Mouse (Mus musculus): ENCODE measurements around the gene Tom1l1. TPM values are rescaled to one million over a fixed set of nuclear protein-coding genes. Genes with fewer than 3 reads are reported as not detected.

Tom1l1 gene
- polyA plus RNA-seq, 1 experiment from 2014 or later = 18.8 TPM

DNA sequence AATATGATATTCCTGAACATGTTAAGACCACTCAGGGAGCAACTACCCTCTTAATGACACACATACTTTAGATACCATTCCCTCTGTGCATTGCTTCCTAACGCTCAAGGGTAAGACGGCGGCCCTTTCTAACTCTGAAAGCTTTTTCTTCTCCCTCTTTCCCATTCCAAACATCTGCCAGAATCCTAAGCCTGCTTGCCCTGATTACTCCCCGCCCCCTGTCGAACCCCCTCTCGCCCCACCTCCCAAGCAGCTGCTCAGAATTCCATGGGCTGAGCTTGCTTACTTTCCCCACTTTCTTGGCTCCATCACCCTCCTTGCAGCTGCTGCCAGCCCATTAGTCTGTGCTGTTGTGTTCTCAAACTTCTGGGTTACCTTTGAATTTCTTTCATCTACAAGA, 23.0 kb downstream of the Tom1l1 start:
- 10% methylated on average over 6 of the region's 6 CpGs for WGBS

DNA sequence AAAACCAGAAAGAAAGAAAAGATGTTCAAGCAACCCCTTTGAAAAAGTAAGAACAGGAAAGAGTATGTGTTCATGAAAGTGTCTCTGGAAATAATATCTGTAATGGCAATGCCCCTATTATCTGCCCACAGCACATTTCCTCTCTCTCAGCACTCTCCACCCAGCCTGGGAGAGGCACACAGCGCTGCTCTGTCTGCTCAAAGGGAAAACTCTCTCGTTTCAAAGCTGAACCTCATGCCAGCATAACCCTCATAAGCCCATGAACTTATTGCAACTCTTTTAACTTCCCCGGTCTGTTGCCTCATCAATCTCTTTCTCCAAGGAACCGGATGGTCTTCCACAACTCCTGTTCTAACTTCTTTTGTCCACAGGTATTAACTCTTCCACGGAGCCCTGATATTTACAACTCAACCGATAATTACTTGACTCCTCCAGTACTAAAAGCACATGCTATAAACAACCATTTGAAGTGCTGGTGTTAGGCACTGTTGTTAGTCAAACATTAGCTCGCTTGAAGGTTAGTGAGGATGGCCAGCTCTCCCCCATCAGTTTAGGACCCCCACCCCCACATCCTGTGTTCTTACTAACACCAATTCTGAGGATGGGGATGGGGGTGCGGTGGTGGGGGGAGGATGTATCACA, 23.7 kb downstream of the Tom1l1 start:
- H3K27me3 ChIP-seq (replicated peaks) = no peaks in the 10 kb centered on the region
- 32% methylated on average over 8 of the region's 8 CpGs for WGBS
- no peak overlapping the region for H3K9ac ChIP-seq
- no peaks in the 10 kb centered on the region for H3K9me3 ChIP-seq
- H3K4me1 ChIP-seq = peaks cover 28% of the 10 kb centered on the region
- no peak overlapping the region for H3K4me2 ChIP-seq
- H3K4me3 ChIP-seq = no peak overlapping the region
- peak overlapping the region; percentile 45; the same call in 1 of the 2 replicates for H3K27ac ChIP-seq
- ATAC-seq (replicated peaks) = 0 out of 2 replicates have a peak, but pooled peaks have one; percentile 6
- no peaks in the 10 kb centered on the region for H3K36me3 ChIP-seq (replicated peaks)

More for the DNA sequence above, 23.0 kb downstream of the Tom1l1 start:
- H3K4me2 ChIP-seq = no peak overlapping the region
- H3K27ac ChIP-seq = 0 out of 2 replicates have a peak overlapping the region, but pooled peaks have one; percentile 45
- H3K4me3 ChIP-seq = no peak overlapping the region
- H3K9ac ChIP-seq = no peak overlapping the region
- ATAC-seq (replicated peaks) = no peak
- H3K4me1 ChIP-seq = peaks cover 28% of the 10 kb centered on the region
- no peaks in the 10 kb centered on the region for H3K36me3 ChIP-seq (replicated peaks)
- no peaks in the 10 kb centered on the region for H3K9me3 ChIP-seq
- H3K27me3 ChIP-seq (replicated peaks) = no peaks in the 10 kb centered on the region

DNA sequence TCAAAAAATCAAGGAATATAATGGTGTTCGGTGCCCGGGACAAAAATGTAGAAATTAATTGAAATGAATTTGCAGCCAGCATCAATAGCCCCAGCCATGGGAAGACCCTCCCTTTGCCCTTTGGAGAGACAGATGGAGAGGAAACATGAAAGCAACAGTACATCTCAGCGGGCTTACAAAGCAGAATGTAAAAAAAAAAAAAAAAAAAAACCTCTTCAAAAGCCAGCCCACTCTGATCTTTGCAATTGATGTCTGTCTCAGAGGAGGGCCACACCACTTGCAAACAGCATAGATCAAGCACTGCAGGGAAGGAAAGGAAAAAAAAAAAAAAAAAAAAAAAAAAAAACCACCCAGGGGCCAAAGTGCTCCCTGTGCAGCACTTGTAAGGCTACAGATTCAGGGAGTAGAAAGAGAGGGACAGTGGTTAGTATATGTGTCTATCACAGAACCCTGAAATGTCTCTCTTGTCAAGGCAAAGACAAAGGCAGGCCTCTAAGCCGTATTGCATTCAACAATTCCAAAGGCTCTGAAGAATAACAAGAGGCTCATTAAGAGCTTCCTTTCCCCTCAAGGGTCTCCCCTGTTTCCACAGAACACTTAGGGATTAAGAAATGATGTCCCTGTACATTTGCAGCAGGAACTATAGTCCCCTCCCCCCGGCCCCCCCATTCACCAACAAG, 24.4 kb downstream of the Tom1l1 start:
- 15% methylated on average over 5 of the region's 5 CpGs for WGBS
- Histone ChIP-seq H3K36me3 (replicated peaks) (no peaks in the 10 kb centered on the region), H3K27ac (peak overlapping the region; percentile 45; the same call in 1 of the 2 replicates), H3K4me2 (no peak overlapping the region), H3K4me3 (no peak overlapping the region), H3K9ac (no peak overlapping the region), H3K9me3 (no peaks in the 10 kb centered on the region), H3K4me1 (peaks cover 28% of the 10 kb centered on the region), H3K27me3 (replicated peaks) (no peaks in the 10 kb centered on the region)
- ATAC-seq (replicated peaks) = peak; percentile 75

DNA sequence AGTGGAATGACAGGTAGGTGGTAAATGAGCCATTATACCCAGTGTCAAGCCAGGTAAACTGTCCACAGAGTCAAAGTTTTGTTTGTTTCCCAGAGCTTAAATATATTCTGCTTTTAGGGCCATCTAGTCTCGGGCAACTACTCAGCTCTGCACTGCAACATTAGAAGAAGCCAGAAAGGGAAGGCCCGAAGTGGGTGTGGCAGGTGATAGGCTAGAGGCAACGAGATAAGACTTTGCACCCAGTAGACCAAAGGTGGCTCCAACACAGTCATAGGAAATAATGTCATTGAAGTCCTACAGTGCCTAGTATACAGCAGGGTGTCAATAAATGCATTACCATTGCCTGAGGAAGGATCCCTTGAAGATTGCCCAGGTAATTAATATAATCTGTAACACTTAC, 25.1 kb downstream of the Tom1l1 start:
- 80% methylated on average over 3 of the region's 3 CpGs for WGBS
- Histone ChIP-seq H3K36me3 (replicated peaks) (no peaks in the 10 kb centered on the region), H3K4me1 (peaks cover 28% of the 10 kb centered on the region), H3K9me3 (no peaks in the 10 kb centered on the region), H3K27me3 (replicated peaks) (no peaks in the 10 kb centered on the region), H3K9ac (no peak overlapping the region), H3K4me3 (no peak overlapping the region), H3K27ac (peak overlapping the region; percentile 45), H3K4me2 (no peak overlapping the region)
- 0 out of 2 replicates have a peak, but pooled peaks have one; percentile 6 for ATAC-seq (replicated peaks)

DNA sequence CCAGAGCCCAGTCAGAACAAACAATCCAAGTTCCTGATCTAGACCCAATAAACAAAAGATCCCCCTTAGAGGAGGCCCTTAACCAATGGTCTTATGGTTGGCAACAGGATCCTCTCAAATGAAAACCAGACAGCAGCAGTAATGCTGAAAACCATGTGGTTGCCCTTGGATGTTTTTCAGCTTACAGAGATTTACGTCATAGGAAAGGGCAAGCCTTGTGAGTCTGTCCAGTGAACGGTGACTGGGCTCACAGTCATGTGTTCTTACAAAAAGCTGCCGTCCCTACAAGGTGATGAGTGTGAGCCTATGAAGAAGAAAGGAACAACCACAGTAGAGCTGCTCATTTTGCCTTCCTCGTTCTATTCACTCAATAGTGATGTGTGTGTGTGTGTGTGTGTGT, 27.5 kb downstream of the Tom1l1 start:
- Histone ChIP-seq H3K9ac (no peak overlapping the region), H3K27me3 (replicated peaks) (no peaks in the 10 kb centered on the region), H3K9me3 (no peaks in the 10 kb centered on the region), H3K27ac (no peak overlapping the region), H3K4me2 (no peak overlapping the region), H3K4me3 (no peak overlapping the region), H3K36me3 (replicated peaks) (peaks cover 6% of the 10 kb centered on the region; the same call in 1 of the 2 replicates), H3K4me1 (peaks cover 25% of the 10 kb centered on the region)
- 93% methylated on average over 4 of the region's 4 CpGs for WGBS
- ATAC-seq (replicated peaks) = no peak

DNA sequence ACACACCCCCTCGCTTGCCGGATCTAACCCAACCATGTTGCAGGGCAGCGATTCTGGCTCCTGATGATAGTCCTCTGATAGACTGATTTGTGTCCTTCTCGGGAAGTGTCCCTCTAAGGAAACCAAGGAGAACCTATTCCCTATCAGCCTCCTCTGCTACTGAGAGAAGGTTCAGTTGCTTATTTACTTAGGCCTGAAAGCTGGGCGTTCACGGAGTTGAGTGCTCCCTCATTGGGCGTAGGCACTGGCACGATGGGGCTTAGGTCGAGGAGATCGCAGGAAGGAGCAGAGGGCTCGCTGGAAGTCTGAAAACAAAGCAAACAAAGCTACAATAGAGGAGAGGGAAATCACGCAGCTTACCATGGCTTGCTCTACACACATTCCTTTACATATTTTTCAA, 30.6 kb downstream of the Tom1l1 start:
- Histone ChIP-seq H3K9me3 (no peaks in the 10 kb centered on the region), H3K36me3 (replicated peaks) (peaks cover 6% of the 10 kb centered on the region; the same call in 1 of the 2 replicates), H3K4me1 (no peaks in the 10 kb centered on the region), H3K9ac (no peak overlapping the region), H3K27me3 (replicated peaks) (no peaks in the 10 kb centered on the region), H3K4me2 (no peak overlapping the region), H3K4me3 (no peak overlapping the region), H3K27ac (no peak overlapping the region)
- 86% methylated on average over 12 of the region's 12 CpGs for whole genome bisulfite sequencing
- ATAC-seq (replicated peaks) = no peak

DNA sequence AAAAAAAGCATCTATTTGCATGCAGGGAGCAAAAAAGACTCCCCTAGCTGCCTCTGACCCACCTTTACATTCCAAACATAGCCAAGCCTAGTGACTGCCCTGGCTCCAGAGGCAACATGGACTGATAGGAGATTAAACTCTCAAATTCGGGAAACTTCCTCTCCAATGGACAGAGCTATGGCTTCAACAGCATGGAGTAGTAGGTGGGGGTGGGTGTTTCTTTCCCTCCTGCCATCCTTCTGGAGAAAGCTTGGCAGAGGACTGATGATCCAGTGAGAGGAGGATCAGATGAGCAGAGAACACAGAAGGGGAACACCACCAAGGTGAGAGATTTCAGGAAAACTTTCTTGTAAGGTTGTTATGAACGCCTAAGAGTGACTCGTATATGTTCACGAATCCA, 35.6 kb downstream of the Tom1l1 start:
- Histone ChIP-seq H3K9ac (no peak overlapping the region), H3K27me3 (replicated peaks) (no peaks in the 10 kb centered on the region), H3K4me3 (no peak overlapping the region), H3K4me1 (no peaks in the 10 kb centered on the region), H3K4me2 (no peak overlapping the region), H3K27ac (no peak overlapping the region), H3K36me3 (replicated peaks) (peaks cover 19% of the 10 kb centered on the region), H3K9me3 (no peaks in the 10 kb centered on the region)
- WGBS = 90% methylated on average over 4 of the region's 4 CpGs
- ATAC-seq (replicated peaks) = no peak

DNA sequence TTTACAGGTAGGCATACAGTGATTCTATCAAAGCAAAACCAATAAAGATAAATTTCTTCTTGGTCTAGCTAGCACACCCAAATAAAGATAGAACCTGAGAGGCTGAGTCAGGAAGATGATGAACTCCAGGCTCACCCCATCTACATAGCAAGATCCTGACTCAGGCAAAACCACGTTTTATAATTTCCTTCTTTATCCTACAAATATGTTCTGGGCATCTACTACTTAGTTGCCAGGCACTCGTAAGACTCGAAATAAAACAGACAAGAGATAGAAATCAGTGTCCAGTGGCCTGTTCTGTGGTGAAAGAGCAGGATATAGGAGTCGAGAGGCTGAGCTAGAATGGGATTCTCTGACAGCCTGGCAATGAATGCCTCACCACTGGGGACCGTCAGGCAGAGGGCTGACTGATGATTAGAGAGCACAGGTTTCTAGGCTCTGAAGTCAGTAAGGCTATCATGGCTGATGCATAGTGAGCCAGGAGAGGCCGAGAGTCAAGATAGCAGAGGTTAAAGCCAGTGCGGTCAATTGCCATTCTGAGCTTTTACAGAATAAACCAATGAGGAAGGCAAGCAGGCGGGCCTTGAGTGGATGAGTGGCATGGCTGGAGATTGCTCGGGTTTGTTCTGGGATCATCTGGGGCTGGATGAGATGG, 37.8 kb downstream of the Tom1l1 start:
- 80% methylated on average over 9 of the region's 9 CpGs for WGBS
- Histone ChIP-seq H3K4me3 (no peak overlapping the region), H3K27ac (no peak overlapping the region), H3K9me3 (no peaks in the 10 kb centered on the region), H3K9ac (no peak overlapping the region), H3K4me1 (no peaks in the 10 kb centered on the region), H3K4me2 (no peak overlapping the region), H3K27me3 (replicated peaks) (no peaks in the 10 kb centered on the region), H3K36me3 (replicated peaks) (peaks cover 25% of the 10 kb centered on the region)
- ATAC-seq (replicated peaks) = no peak

DNA sequence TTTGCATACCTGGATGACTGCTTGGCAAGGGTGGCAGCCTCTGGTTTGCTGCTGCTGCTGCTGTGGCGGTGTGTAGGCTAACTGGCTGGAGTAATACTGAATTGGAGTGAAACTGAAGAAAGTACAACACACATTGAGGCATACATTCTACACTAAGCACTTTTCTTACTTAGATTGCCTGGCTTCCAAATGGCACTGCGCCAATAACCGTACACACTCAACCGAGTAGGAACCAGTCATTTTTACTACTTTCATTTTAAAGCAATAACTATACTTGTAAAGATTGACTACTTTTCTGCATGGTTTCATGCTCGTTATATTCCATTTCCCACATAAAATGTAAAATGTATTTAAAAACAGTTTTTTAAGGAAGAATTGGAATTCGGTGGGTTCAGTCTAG, 38.4 kb downstream of the Tom1l1 start:
- Histone ChIP-seq H3K4me2 (no peak overlapping the region), H3K9me3 (no peaks in the 10 kb centered on the region), H3K27ac (no peak overlapping the region), H3K27me3 (replicated peaks) (no peaks in the 10 kb centered on the region), H3K9ac (no peak overlapping the region), H3K4me3 (no peak overlapping the region), H3K36me3 (replicated peaks) (peaks cover 31% of the 10 kb centered on the region), H3K4me1 (no peaks in the 10 kb centered on the region)
- ATAC-seq (replicated peaks) = no peak
- 92% methylated on average over 6 of the region's 6 CpGs for WGBS

DNA sequence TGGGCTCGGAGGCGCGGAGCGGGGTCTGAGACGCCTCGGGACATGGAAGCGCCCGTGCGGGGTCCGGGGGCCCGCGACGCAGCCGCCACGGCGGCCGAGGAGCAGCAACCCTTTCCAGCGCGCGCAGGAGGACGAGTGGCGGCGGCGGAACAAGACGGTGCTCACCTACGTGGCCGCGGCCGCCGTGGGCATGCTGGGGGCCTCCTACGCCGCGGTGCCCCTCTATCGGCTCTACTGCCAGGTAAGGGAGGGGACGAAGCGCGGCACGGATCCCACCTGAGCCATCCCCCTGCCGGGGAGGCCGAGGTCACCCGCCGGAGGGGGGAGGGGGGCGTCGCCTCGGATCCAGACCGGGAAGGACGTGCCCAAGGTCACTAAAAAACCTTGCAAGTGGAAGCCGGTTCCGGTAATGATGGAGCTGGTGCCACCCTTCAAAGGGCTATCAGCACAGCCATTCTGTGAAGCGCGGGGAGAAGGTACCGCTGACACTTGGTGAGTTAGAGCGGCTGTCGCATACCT, 49.8 kb downstream of the Tom1l1 start:
- 0% methylated on average over 52 of the region's 54 CpGs for WGBS
- H3K27ac ChIP-seq = peak overlapping the region; percentile 96
- peak; percentile 79 for ATAC-seq (replicated peaks)
- H3K9ac ChIP-seq = peak overlapping the region; percentile 94
- H3K9me3 ChIP-seq = no peaks in the 10 kb centered on the region
- H3K4me3 ChIP-seq = peak overlapping the region; percentile 82
- H3K4me1 ChIP-seq = peaks cover 33% of the 10 kb centered on the region
- peak overlapping the region; percentile 59 for H3K4me2 ChIP-seq
- no peaks in the 10 kb centered on the region; the same call in 1 of the 2 replicates for H3K36me3 ChIP-seq (replicated peaks)
- no peaks in the 10 kb centered on the region for H3K27me3 ChIP-seq (replicated peaks)

DNA sequence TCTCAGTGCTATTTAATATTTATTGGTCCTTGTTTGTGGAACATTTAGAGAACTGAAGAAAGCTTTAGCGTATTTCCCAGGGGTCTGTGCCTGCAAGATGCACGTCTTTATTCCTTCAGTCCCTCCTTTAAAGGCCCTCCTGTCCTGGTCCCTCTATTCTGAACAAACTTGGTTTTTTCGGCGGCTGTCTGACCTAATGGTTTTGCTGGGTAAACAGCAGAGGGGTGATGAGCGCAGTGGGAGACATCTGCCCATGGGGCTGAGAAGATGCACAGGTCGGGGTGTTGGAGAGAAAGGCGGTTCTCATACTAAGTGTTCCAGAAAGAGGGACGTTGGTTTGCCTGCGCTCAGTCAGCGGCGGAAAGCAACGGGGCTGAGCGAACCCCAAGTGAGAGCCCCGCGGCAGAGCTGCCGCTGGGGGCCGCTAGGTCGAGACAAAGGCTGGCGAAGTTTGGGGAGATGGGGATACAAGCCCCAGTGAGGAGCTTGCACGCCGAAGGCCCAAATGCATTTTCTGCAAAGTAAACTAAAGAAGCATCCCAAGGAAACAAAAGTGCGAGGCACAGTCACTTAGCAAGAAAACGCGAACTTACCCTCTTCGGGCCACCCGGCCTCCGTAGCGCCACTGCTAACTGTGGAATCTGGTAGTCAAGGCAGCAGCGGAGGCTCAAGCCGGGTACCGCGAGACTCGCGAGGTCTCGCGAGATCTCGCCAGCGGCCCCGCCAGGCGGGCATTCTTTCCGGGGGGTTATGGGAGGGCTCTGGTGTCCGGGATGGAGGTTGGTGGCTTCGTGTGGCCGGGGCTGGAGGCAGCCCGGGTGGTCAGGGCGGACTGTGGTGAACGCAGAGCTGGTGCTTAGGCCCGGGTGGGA, 50.5 kb downstream of the Tom1l1 start, which contains the start of the genes Stxbp4 and Cox11:
TSS of gene Stxbp4 (minus strand) at position 645 of the 872 bp plus-strand sequence.
TSS of gene Cox11 (plus strand) at position 734 of the 872 bp plus-strand sequence.
- H3K27me3 ChIP-seq (replicated peaks) = no peaks in the 10 kb centered on the region
- peak within 1 kb of the TSS; percentile 94 for H3K9ac ChIP-seq
- H3K36me3 ChIP-seq (replicated peaks) = no peaks in the 10 kb centered on the region; the same call in 1 of the 2 replicates
- ATAC-seq (replicated peaks) = peak; percentile 98
- H3K4me2 ChIP-seq = peak within 1 kb of the TSS; percentile 61
- H3K4me1 ChIP-seq = peaks cover 33% of the 10 kb centered on the region
- no peaks in the 10 kb centered on the region for H3K9me3 ChIP-seq
- H3K27ac ChIP-seq = peak within 1 kb of the TSS; percentile 96
- under 1% methylated on average over 48 of the region's 48 CpGs for WGBS
- peak within 1 kb of the TSS; percentile 82 for H3K4me3 ChIP-seq
